Mouse (Mus musculus) bone marrow, adult 2 months (tissue): ENCODE measurements around the gene Tpi1. TPM values are rescaled to one million over a fixed set of nuclear protein-coding genes. Genes with fewer than 3 reads are reported as not detected.

Experiments used
- H3K27ac ChIP-seq: fragments of 200-500 bp; 2 replicates; pipeline ENCODE4 v1.5.1; 2012; ENCODE audit warnings: low read depth, mild to moderate bottlenecking, control low read depth, inconsistent platforms, low read length; ENCODE audit not compliant: control insufficient read depth, poor library complexity, insufficient read depth
- H3K4me1 ChIP-seq: fragments of 200-500 bp; 2 replicates; pipeline ENCODE4 v1.6.1; 2011; ENCODE audit warnings: low read length; ENCODE audit not compliant: control insufficient read depth, insufficient read depth
- H3K4me3 ChIP-seq: fragments of 200-500 bp; replicated peaks from 2 replicates; pipeline ENCODE3; 2011; ENCODE audit warnings: mild to moderate bottlenecking, low read depth, low read length, control low read depth; ENCODE audit not compliant: control insufficient read depth
- CTCF ChIP-seq: fragments of 200-500 bp; IDR thresholded peaks from 2 replicates; pipeline ENCODE4 v1.5.1; 2011; ENCODE audit warnings: low read length, control low read depth; ENCODE audit not compliant: control insufficient read depth, insufficient read depth
- POLR2A ChIP-seq: fragments of 200-500 bp; IDR thresholded peaks from 2 replicates; pipeline ENCODE4 v1.6.1; 2011; ENCODE audit warnings: low read depth, mild to moderate bottlenecking, control low read depth, low read length, borderline replicate concordance; ENCODE audit not compliant: control insufficient read depth
- WGBS: fragments of 180-500 bp; shearing (Covaris S2); methylation state at CpG from one replicate; pipeline ENCODE4 v1.1.7; 2018; 5-methylcytosine and 5-hydroxymethylcytosine counted together
- polyA plus RNA-seq: library from polyadenylated mRNA; stranded (reverse); fragments of >200 nt; gene quantifications from 2 replicates; pipeline ENCODE4 v1.2.4, GENCODE M21; 2011; ENCODE audit warnings: low replicate concordance; ENCODE audit not compliant: missing spikeins, insufficient read depth, insufficient read length

Gene Tpi1
- polyA plus RNA-seq, 1 experiment = 152 TPM

DNA sequence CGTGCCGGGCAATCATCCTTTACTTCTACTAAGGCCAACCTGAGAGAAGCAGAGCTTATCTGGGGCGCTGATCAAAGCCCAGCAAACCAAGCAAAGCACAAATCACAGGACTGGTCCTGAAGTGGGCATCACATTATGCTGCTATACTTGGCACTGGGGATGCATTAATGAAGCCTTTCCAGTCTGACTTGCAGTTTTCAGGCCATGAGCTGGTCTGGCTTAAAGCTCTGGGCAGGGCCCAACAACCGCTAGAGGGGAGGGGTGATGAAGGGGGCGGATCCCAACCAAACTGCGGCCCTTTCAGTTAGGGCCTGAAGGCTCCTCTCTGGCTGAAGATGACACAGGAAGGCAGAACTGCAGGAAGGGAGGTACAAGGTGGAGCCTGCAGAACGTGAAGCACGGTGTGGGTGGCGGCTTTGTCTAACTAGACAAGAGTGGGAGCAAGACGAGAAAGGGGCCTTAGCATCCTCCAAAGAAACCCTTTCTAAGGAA is 14.1 kb upstream of the Tpi1 start:
- 18% methylated on average over 10 of the region's 10 CpGs for WGBS
- Histone ChIP-seq H3K4me3 (peak overlapping the region; percentile 89), H3K4me1 (no peaks in the 10 kb centered on the region; the same call in 1 of the 2 replicates), H3K27ac (0 out of 2 replicates have a peak overlapping the region, but pooled peaks have one; percentile 7)
- no peak for TF ChIP-seq POLR2A
- TF ChIP-seq CTCF = no peak

DNA sequence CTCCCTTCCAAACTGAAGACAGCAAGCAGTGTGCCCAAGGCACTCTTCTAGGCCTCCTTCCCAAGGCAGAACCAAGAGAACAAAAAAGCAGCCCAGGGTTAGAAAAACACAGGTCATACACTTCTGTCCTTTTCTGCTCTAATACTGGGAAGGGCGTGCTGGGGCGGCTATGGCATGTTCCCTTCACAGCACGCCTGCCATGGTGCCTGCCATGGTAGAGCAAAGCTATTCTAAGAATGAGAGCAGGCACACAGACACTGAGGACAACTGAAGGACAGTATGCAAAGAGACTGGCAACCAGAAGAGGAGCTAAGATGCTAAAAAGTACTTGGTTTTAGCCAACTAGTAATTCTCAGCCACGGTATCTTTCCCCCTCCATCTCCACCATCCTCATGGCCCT is 8.0 kb upstream of the Tpi1 start:
- peaks cover 5% of the 10 kb centered on the region for H3K4me1 ChIP-seq
- 93% methylated on average over 4 of the region's 4 CpGs for WGBS
- TF ChIP-seq POLR2A (no peak), CTCF (no peak)
- H3K4me3 ChIP-seq = no peak overlapping the region
- no peak overlapping the region for H3K27ac ChIP-seq

DNA sequence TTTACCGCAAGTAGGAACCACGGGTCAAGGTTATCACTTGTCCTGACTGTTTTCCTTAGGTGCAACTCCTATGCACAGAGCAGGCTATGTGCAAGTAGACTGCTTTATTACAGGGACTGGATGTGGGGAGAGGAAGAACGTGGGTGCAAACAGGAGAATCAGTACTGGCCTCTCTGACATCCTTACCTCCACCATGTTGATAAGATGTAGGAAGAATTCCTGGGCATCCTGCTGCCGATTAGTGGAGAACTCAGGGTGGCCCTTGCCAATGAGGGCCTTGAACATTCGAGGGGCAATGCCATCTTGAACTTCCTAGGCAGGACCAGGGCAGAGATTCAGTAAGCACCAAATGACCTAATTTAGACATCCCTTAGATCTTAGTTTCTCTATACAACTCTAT is 6.8 kb upstream of the Tpi1 start:
- H3K4me3 ChIP-seq = no peak overlapping the region
- H3K4me1 ChIP-seq = peaks cover 5% of the 10 kb centered on the region
- no peak for TF ChIP-seq CTCF
- TF ChIP-seq POLR2A = no peak
- 89% methylated on average over 5 of the region's 5 CpGs for WGBS
- H3K27ac ChIP-seq = no peak overlapping the region

DNA sequence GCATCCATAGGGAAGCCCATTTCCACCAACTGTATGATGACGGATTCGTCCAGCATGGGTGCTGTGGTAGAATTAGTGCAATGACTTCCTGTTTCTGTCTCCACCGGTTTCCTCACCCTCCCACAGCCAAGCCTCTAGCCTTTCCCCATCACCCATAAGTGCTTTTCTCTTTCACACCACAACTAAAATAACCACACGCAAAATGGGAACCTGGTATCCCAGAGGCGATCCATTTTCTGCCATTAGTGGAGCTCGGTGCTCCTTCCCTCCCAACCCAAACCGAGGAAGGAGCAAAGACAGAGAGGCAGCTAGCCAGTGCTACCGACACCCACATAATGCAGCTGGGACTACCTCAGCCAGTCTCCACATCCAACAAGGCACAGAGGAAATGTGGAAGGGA is 3.9 kb upstream of the Tpi1 start:
- 23% methylated on average over 8 of the region's 8 CpGs for WGBS
- Histone ChIP-seq H3K4me1 (peaks cover 5% of the 10 kb centered on the region), H3K4me3 (peak overlapping the region; percentile 42), H3K27ac (peak overlapping the region; percentile 76)
- TF ChIP-seq CTCF (no peak), POLR2A (no peak)

DNA sequence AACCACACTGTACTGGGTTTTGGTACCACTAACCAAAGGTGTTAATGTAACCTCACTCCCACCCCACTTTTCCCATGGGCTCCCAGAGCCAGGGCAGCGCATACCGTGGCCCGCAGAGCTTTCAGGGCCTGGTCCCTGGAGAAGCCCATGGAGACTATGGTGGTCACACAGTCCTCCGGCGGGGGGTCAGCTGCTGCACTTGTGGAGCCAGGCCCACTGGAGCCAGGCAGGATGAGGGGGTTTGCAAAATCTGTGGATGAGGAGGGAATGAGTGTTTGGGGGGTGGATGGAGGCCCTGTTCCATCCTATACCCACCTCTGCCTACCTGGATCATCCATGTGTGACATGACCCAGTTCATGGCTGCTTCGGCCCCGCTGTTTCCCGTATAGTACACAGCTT is 3.5 kb upstream of the Tpi1 start:
- no peak for TF ChIP-seq POLR2A
- no peak for TF ChIP-seq CTCF
- Histone ChIP-seq H3K27ac (peak overlapping the region; percentile 32; the same call in 1 of the 2 replicates), H3K4me1 (peaks cover 5% of the 10 kb centered on the region), H3K4me3 (peak overlapping the region; percentile 14)
- 70% methylated on average over 8 of the region's 8 CpGs for WGBS

DNA sequence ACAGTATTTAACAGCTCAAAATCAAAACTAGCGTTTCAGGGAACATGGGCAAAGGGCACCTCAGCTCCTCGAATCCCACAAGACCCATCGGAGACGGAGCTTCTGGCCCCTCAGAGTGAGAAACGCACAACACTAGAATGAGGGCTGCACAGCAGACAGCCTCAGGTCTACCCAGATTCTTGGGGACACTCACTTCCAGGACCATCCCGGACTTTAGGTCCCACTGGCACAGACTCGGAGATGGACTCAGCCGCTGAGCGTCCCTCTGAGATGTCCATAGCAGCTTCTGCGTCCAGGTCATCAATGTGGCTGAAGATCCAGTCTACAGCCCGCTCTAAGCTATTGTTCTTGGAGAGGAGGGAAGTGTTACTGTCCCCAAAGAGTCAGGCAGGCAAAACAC is 3.0 kb upstream of the Tpi1 start:
- Histone ChIP-seq H3K27ac (no peak overlapping the region), H3K4me3 (no peak overlapping the region), H3K4me1 (peaks cover 5% of the 10 kb centered on the region)
- TF ChIP-seq CTCF (no peak), POLR2A (no peak)
- WGBS = 88% methylated on average over 11 of the region's 11 CpGs

DNA sequence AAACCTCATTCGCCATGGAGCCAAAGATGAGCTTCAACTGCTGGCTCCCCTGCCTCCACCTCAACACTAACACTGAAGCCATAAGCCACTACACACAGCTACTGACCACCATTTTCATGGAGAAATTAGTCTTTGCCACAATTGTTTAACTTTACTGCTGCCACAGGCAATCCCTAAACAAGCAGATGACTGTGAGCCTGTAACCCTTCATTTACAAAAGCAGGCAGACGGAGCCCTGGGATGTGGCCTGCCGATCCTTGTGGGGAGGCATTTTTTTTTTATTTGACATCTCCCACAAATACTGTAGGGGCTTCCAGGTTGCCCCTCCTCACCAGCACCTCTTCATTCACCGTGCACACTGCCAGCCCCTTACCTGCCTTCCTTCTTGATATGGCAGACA is 2.5 kb upstream of the Tpi1 start:
- 90% methylated on average over 4 of the region's 4 CpGs for WGBS
- Histone ChIP-seq H3K27ac (no peak overlapping the region), H3K4me3 (no peak overlapping the region), H3K4me1 (peaks cover 5% of the 10 kb centered on the region)
- TF ChIP-seq CTCF (no peak), POLR2A (no peak)

DNA sequence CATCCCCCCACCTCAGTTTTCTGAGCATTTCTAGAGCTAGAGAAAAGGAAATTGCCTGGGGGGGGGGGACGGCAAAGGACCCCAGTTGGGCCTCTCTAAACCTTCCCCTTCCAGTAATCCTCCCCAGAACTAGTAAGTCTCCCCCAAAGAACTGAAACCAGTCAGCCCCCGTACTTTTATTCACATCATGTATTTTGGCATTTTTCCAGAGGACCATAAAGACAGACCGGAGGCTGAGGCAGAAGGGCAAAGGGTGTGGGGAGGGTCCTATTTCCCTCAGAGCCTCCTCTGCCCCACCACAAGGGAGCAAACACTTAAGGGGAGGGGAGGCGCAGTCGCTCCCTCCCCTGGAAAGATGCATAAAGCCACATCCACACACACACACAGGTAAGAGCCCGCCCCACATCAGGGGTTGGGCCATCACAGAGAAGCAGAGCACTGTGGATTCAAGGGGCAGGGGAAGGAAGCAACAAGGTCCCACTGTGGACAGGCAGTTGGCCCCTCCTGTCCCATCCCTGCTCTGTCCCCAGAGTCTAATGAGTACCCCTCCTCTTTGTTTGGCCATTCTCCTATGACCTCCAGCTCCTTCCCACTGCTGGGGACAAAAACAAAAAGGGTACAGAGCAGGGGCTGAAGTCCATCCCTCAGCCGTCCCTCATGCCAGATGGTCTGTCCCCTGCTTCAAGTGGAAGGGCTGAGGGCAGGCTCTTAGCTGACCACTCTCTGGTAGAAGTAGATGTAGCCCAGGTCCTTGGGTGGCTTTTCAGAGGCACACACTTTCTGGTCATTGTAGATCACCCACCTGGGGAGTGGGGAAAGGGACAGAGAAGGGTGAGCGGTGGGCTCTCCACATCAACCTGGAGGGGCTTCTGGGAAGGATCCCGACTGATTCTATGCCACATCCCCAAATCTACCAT is 1.0 kb upstream of the Tpi1 start:
- peaks cover 5% of the 10 kb centered on the region for H3K4me1 ChIP-seq
- TF ChIP-seq CTCF (no peak), POLR2A (no peak)
- WGBS = 76% methylated on average over 9 of the region's 9 CpGs
- no peak overlapping the region for H3K27ac ChIP-seq
- no peak overlapping the region for H3K4me3 ChIP-seq
